Mouse (Mus musculus) Muller cell, postnatal 12 days (primary cell): Measurements from ENCODE around the gene Scimp.
A peak's percentile ranks its signal among the peaks of the same experiment; 100 is the strongest.

Experiments
- DNase-seq: peaks from one replicate; pipeline ENCODE4 v3.0.0-alpha.2; 2015; ENCODE audit errors: inconsistent ontology term

The Scimp gene

DNA sequence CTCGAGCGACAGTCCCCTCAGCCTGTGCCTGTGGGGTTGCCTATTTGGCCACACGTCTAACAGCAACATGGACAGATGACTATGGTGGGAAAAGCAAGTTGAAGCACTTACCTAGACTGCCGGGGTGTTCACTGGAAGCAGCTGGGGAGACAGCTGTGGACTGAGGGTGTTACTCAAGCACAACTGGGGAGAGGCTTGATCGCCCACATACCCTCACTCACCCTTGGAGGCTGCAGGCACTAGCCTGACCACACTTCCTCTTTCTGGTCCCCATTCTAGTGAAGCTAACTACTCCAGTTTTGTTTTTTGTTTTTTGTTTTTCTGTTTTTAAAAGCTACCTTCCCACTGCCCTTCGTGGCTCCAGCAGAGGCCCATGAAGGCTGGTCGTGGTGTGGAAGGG lies at the start of gene Scimp:
Scimp (minus strand) TSS at position 222 of the 400 bp plus-strand sequence.
- DNase-seq = no peak

DNA sequence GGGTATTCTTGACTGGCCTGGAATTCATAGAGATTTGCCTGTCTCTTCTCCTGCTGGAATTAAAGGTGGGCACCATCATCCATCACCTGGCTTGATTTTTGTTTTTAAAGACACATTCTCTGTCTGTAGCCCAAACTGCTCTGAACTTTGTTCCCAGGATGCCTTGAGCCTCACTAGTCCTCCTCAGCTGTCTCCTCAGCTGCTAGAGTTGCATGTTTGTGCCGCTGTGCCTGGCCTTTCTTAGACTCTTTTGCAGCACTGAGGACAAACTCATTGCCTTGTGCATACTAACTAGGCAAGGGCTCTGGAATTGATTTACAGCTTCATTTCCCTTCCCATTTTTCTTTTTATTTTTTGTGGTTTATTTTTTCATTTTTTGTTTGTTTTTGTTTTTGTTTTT lies 48.0 kb upstream of the Scimp start:
- DNase-seq = no peak

GRCm38 (mm10) chr11:70846029-70846428 lies 33.6 kb upstream of the Scimp start:
- DNase-seq = no peak

DNA sequence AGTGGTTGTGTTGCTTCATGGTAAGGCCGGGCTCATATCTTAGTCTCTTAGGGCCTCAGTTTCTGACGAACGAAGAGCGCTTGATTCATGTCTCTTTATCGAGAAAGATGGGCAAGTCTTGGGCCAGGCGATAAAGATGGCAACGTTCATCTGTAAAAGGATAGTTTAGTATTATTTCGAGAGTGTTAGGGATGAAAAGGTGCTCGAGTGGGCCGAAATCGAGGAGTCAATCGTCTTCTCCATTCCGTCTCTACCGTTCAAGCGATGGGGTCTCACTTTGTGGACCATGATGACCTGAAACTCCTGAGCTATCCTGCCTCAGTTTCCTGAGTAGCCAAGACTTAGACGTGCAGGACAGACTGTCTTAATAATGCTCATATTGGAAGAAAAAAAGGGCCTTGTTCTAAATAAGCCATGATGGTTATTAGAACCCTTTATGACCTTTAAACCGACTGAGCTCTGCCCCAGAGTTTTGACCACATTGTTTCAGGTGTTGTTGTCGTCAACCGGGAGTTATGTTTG lies 33.1 kb upstream of the Scimp start:
- DNase-seq = no peak

DNA sequence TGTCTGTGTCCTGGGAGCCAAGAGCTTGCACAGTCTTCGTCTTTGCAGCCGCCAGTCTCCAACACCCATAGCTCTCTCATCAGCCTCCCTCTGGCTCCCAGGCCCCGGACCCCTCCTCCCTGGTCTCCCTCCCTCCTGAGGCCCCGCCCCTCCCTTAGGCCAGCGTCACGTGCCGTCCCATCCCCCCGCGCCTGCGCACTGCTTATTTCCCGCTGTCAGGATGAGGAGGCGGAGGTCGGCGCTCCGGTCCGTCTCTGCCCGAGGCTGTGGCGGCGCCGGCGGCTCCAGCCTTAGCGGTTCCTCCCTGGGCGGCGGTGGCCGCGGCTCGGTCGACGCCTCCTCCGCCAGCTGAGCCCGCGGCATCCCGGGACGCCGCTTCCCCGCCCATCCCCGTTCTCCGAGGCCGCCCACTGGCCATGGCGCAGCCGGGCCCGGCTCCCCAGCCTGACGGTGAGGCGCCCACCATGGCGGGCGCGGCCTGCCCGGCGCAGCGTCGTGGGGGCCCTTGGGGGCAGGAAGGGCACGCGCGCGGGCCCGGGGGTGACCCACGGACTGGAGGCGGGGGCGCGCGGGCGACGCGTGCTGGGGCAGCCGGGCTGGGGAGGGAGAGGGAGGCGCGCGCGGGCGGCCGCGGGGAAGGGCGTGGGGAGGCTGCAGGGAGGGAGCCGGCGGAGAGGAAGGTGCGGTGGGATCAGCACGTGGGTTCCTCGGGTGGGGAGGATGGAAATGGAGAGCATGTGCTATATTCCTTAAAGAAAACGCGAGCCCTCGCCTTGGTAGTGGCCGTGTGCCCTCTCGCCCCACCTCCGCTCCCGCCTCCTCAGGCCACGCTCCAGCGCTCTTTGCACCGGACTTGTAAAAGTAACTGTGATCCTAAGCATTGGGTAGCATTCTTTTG lies 32.4 kb upstream of the Scimp start, which contains the start of gene Rabep1:
Rabep1 (plus strand) TSS at position 220 of the 898 bp plus-strand sequence.
- DNase-seq = peak; percentile 98

- DNase-seq = no peak
These were observed 31.5 kb upstream of the Scimp start for GRCm38 (mm10) chr11:70843701-70844551.

DNA sequence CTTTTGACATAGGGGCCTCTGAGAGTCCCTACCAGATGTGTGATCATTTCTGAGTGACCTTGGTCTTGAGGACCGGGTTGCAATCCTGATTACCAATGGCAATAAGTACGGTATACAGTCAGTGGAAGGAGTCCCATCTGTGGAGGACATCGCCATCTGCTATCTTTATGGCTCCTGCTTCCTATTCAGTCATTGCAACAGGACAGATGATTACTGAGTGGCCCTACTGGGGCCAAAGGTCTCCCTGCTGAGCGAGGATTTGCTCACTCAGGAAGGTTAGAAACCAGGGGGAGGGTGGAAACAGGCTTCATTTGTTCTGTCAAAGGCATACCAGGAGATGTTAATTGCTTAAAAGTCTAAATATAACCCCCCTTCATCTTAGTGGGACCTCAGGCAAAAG lies 30.6 kb upstream of the Scimp start:
- no peak for DNase-seq

DNA sequence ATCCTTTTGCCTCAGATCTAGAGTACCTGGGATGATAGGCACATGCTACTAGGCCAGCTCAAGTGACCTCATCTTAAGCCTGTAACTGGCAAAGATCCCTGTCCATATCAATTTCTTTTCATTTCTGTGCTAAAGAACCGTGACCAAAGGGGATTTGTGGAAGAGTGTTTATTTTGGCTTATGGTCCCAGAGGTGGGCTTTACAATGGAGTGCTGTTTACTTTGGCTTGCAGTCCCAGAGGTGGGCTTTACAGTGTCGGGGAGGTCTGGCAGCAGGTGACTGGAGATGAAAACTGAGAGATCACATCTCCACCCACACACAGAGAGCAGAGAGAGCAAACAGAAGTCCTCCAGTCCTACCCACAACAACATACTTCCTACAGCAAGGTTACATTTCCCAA lies 26.2 kb upstream of the Scimp start:
- DNase-seq = no peak

DNA sequence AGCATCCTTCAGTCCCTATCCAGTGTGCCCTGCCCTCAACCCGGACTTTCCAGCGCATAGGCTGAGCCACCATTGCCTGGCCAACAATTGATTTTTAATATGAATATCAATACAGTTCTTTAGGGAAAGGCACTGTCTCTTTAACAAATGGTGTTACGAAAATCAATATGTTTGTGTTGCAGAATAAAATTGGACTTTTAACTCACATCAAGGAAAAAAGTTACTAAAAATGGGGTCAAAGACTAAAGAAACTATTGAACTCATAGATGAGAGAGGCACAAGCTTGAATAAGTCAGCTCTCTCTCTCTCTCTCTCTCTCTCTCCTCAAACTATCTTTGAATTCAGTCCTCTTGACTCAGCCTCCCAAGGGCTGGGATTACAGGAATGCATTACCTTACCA lies 24.6 kb upstream of the Scimp start:
- no peak for DNase-seq

- peak; percentile 58 for DNase-seq
These were observed 23.0 kb upstream of the Scimp start for GRCm38 (mm10) chr11:70835381-70835831.

DNA sequence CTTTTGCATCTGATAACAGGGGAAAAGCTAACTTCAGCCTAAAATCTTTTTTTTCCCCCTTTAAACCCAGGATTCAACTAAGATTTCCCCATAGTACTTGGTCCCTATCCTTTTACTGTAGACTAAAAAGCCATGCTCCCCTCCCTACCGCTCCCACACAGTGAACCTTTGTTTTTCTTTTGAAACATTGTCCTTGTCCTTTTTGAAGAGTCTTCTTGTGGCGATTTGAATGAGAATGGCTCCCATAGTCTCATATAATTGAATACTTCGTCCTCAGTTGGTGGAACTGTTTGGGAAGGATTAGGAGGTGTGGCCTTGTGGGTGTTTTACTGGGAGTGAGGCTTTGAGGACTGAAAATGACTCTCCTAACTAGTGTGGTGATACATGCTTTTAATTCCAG lies 21.4 kb upstream of the Scimp start:
- no peak for DNase-seq

GRCm38 (mm10) chr11:70833408-70833807 lies 21.0 kb upstream of the Scimp start:
- no peak for DNase-seq

DNA sequence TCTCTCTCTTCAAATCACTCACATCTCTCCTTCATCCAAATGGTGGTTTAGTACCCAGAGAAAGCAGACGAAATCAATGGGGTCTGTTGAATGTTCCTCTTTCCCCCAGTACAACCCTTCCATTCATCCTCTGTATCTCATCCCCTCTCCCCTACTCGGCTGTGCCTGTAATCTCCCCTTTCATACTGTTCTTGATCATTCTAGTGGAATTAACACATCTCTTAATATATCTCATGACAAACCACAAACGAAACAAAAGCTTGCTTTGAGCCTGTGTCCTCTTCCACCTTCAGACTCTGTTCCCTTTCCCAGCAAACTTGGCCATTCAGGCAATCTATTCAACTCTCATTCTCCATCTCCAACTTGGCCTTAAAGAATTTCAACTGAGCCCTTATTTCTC lies 18.8 kb upstream of the Scimp start:
- DNase-seq = peak; percentile 70

DNA sequence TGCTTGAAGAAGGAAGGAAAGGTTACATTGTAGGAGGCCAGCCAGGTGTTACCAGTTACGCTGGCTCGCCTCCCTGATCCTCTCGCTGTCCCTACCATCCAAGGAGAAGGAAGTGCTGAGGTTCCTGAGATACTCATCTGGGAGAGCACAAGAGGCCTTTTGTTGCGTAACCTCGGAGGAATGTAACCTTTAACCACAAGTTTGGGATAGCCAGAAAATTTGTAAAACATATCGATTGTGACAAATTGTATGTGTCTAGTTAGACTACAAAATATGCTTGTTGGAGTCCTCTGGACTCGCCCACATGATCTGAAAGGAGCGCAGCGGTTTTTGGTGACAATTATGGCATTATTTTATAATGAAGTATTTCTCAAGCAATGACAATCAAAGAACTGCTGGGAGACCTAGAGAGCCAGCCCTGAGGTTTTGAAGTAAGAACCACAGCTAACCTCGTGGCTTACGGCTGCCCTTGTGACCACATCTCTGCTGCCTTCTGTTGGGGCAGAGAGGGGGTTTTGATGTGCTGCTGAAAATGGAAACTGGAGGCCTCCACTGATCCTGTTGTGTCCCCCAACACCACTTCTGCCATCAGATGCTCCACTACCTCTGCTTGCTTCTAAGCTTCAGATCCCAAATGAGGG lies 16.7 kb upstream of the Scimp start:
- peak; percentile 80 for DNase-seq

GRCm38 (mm10) chr11:70826207-70826606 lies 13.8 kb upstream of the Scimp start:
- DNase-seq = no peak

DNA sequence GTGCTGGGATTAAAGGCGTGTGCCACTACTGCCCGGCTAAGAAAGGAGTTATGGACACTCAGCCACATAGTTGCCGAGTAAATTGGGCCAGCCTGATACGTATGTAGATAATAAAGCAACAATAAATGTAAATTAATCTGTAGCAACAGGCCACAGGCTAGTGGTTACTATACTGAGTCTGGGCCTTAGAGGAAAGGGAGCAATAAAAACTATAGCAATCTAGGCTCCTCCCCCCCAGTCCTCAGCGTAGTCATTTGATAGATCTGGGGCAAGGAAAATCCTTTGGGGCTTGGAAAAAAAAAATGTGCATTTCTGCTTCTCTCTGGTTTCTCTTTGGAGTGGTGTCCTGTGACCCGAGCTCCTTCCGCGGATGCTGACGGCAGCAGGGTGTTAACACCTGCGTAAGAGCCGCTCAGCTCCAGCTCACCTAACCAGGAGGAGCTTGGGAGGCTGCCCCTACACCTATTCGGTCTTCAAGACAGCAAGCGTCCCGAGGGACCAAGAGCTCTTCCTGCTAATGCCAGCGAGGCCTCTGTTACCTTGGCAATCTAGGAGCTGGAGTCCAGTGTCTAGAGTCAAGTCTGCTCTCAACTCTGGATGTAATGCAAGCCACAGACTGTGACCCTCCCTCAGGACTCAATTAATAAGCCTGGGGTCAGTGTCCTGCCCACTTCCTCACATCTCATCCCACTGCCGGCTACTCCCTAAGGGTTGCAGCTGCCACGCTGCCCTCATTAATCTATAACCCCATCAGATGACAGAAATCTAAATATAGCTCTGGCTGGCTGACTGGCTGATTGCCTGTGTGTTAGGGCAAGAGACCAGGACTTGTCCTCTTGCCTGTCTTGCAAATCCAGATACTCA lies 9.6 kb upstream of the Scimp start:
- DNase-seq = peak; percentile 37

DNA sequence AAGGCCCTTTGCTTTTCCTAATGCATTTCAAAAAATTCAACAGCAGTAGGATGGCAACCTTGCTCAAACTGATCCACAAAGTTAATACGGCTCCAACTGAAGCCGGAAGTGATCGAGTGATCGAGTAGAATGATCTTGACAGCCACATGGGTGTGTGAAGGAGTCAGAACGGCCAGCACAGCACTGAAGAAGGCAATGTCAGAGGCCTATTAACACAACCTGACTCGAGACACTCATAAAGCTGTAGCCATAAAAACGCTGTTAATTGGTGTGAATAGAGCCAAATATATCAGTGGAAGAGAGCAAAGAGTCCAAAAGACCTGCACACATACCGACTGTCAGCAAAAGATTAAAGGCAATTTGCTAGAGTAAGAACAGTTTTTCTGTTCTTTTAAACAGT lies 7.7 kb upstream of the Scimp start:
- no peak for DNase-seq

- DNase-seq = no peak
These were observed 4.4 kb upstream of the Scimp start for GRCm38 (mm10) chr11:70816770-70817169.

GRCm38 (mm10) chr11:70815498-70816078 lies 3.2 kb upstream of the Scimp start:
- peak; percentile 64 for DNase-seq

DNA sequence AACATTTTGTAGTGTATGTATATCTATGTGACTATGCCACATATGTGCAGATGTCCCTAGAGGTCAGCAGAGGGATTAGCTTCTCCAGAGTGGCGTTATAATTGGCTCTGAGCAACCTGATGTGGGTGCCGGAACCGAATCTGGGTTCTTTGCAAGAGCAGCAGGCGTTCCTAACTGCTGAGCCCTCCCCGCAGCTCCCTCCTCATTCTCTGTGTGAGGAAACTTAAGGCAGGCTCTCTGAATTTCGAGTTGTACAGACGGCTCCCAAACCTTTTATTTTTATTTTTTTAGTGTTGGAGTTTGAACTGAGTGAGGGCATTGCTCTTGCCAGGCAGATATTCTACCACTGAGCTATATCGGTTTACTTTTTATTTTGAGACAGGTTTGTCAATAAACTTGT lies 2.7 kb upstream of the Scimp start:
- DNase-seq = no peak
